Mouse (Mus musculus) 416B (cell line): Measurements from ENCODE around the gene Gpr19.

Source experiments
- DNase-seq: peaks from one replicate; pipeline ENCODE4 v3.0.0; 2011; ENCODE audit warnings: low read depth

Gpr19 gene

GRCm38 (mm10) chr6:134887711-134888449 is 10.5 kb downstream of the Gpr19 start:
- DNase-seq, result peak; percentile 30

GRCm38 (mm10) chr6:134887008-134887407 is 11.4 kb downstream of the Gpr19 start:
- DNase-seq, result no peak

- no peak for DNase-seq
Measured at GRCm38 (mm10) chr6:134886475-134886874, 11.9 kb downstream of the Gpr19 start.

GRCm38 (mm10) chr6:134885515-134885914 is 12.9 kb downstream of the Gpr19 start:
- DNase-seq, result no peak

GRCm38 (mm10) chr6:134883661-134884060 is 14.7 kb downstream of the Gpr19 start:
- no peak for DNase-seq

GRCm38 (mm10) chr6:134880046-134880445 is 18.3 kb downstream of the Gpr19 start:
- no peak for DNase-seq

- no peak for DNase-seq
Measured at GRCm38 (mm10) chr6:134879556-134879955, 18.8 kb downstream of the Gpr19 start.

GRCm38 (mm10) chr6:134877892-134878291 is 20.5 kb downstream of the Gpr19 start:
- no peak for DNase-seq

GRCm38 (mm10) chr6:134877276-134877675 is 21.1 kb downstream of the Gpr19 start:
- DNase-seq, result no peak

- peak; percentile 63 for DNase-seq
Measured at GRCm38 (mm10) chr6:134876795-134877194, 21.6 kb downstream of the Gpr19 start.

- DNase-seq, result peak; percentile 53
Measured at GRCm38 (mm10) chr6:134873018-134873417, 25.4 kb downstream of the Gpr19 start.

GRCm38 (mm10) chr6:134872236-134872635 is 26.1 kb downstream of the Gpr19 start:
- DNase-seq, result no peak

GRCm38 (mm10) chr6:134870887-134871286 is 27.5 kb downstream of the Gpr19 start:
- no peak for DNase-seq

- no peak for DNase-seq
Measured at GRCm38 (mm10) chr6:134870209-134870742, 28.1 kb downstream of the Gpr19 start.

- DNase-seq, result peak; percentile 43
Measured at GRCm38 (mm10) chr6:134867325-134867724, 31.1 kb downstream of the Gpr19 start.

- no peak for DNase-seq
Measured at GRCm38 (mm10) chr6:134866113-134866512, 32.3 kb downstream of the Gpr19 start.

GRCm38 (mm10) chr6:134863146-134863545 is 35.2 kb downstream of the Gpr19 start:
- DNase-seq, result peak; percentile 79

GRCm38 (mm10) chr6:134862671-134863104 is 35.7 kb downstream of the Gpr19 start:
- no peak for DNase-seq

GRCm38 (mm10) chr6:134861386-134861785 is 37.0 kb downstream of the Gpr19 start:
- DNase-seq, result no peak

GRCm38 (mm10) chr6:134860275-134860674 is 38.1 kb downstream of the Gpr19 start:
- no peak for DNase-seq

GRCm38 (mm10) chr6:134859021-134859420 is 39.4 kb downstream of the Gpr19 start:
- no peak for DNase-seq

GRCm38 (mm10) chr6:134855926-134856325 is 42.5 kb downstream of the Gpr19 start:
- no peak for DNase-seq

GRCm38 (mm10) chr6:134854782-134855181 is 43.6 kb downstream of the Gpr19 start:
- DNase-seq, result no peak

GRCm38 (mm10) chr6:134849985-134850384 is 48.4 kb downstream of the Gpr19 start:
- peak; percentile 37 for DNase-seq
